Mouse (Mus musculus): ENCODE data around the gene 6030408B16Rik.

The 6030408B16Rik gene

GRCm38 (mm10) chr15:101267053-101268032 lies 25.7 kb upstream of the 6030408B16Rik start:
- no peak for DNase-seq (ENCODE audit: low spot score)

DNA sequence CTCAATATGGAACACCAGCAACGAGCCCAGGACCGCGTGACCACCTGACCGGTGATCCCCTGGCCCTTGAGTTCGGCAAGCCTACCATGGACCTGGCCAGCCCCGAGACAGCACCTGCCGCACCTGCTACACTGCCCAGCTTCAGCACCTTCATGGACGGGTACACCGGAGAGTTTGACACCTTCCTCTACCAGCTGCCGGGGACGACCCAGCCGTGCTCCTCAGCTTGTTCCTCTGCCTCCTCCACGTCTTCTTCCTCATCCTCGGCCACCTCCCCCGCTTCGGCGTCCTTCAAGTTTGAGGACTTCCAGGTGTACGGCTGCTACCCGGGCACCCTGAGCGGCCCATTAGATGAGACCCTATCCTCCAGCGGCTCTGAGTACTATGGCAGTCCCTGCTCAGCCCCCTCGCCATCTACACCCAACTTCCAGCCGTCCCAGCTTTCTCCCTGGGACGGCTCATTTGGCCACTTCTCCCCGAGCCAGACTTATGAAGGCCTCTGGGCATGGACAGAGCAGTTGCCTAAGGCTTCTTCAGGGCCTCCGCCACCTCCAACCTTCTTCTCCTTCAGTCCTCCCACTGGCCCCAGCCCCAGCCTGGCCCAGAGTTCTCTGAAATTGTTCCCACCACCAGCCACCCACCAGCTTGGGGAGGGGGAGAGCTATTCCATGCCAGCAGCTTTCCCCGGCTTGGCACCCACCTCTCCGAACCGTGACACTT lies 22.8 kb upstream of the 6030408B16Rik start:
- DNase-seq (ENCODE audit: low spot score) = no peak

DNA sequence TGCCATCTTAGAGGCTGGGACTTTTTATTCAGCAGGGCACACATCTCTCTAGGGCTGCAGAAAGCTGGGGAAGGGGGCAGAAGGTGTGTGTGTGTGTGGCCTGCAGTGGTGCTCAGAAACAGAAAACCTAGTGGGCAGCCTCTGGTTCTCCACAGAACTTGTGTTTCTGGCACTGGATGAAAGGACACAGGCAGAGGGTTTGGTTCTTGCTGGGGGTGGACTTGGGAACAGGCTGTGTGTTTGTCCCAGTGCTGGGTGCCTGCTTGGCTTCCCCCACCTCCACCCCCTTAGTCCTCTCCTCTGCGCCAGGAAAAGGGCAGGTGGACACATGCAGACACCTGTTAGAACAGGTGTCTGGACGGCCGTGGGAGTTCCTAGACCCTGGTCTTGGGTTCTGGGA lies 21.9 kb upstream of the 6030408B16Rik start:
- DNase-seq (ENCODE audit: low spot score) = no peak

DNA sequence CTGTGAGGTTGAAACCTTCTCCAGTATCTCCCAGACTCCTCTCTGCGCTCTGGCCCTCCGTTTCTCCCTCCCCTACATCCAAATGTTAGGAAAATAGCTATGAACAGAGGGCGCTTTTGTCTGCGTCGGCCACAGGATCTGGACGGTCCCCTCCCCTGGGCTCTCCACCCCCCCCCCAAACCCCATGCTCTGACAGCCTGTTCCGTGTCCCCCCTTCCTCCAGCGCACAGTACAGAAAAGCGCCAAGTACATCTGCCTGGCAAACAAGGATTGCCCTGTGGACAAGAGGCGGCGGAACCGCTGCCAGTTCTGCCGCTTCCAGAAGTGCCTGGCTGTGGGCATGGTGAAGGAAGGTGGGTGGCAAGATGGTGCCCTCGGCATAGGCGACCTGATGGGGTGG lies 21.5 kb upstream of the 6030408B16Rik start:
- DNase-seq (ENCODE audit: low spot score) = no peak

DNA sequence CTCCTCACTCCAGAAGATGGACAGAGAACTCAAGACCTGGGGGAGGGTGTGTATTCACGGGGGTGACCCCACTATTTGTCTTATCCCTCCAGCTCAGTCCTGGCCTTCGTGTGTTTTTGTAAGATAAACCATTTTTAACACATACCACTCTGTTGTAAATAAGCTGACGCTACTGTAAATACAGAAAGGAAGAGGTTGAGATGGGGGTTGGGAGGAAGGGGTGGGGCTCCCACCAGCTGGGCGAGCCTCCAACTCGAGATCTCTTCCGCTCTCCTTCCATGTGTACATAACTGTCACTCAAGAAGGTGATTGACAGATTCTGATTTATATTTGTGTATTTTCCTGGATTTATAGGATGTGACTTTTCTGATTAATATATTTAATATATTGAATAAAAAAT lies 18.6 kb upstream of the 6030408B16Rik start:
- no peak for DNase-seq (ENCODE audit: low spot score)

- peak; percentile 39 for DNase-seq (ENCODE audit: low spot score)
Observed at GRCm38 (mm10) chr15:101277351-101277899, 15.6 kb upstream of the 6030408B16Rik start.

- no peak for DNase-seq (ENCODE audit: low spot score)
Observed at GRCm38 (mm10) chr15:101278589-101278988, 14.4 kb upstream of the 6030408B16Rik start.

DNA sequence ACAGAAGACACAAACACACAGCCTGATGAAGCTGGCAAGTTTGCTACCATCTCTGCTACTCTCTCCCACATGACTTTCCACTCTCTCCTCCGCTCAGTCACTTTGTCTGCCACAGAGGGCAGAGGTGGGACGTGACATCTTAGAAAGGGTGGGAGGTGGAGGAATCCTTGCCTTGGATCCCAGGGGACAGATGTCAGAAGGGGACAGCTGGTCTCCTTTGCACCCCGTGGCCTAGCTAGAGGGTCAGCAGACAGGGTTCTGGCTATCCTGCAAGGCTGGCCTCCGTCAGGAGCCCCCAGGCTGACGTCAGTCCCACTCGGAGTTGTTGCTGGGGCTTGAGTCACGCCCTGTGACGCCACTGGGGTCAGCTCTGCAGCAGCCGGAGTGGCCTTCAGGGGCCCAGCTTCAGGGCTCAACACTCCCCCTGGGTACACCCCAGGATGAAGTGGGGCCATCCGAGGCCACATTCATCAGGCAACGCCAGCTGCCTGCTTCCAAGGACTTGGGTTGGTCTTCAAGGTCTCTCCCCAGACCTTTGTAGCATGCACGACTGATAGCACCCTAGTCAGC lies 13.5 kb upstream of the 6030408B16Rik start:
- no peak for DNase-seq (ENCODE audit: low spot score)

DNA sequence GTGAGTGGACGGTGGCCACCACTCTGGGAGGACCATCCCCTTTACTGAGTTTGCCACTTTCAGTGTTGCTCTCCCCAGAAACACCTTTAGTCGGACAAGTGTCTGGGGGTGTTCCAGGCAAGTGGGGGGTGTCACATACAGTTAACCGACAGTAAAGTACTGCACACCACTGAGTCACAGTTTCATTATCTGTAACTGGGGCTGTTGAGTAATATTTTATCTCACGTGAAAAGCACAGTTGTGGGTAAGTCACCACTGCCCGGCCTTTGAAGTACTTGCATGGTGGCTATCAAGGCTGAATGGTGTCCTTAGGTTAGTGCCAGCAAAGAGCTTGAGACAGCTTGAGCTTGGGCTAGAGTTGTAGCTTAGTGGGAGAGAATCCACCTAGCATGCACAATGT lies 10.5 kb upstream of the 6030408B16Rik start:
- no peak for DNase-seq (ENCODE audit: low spot score)

DNA sequence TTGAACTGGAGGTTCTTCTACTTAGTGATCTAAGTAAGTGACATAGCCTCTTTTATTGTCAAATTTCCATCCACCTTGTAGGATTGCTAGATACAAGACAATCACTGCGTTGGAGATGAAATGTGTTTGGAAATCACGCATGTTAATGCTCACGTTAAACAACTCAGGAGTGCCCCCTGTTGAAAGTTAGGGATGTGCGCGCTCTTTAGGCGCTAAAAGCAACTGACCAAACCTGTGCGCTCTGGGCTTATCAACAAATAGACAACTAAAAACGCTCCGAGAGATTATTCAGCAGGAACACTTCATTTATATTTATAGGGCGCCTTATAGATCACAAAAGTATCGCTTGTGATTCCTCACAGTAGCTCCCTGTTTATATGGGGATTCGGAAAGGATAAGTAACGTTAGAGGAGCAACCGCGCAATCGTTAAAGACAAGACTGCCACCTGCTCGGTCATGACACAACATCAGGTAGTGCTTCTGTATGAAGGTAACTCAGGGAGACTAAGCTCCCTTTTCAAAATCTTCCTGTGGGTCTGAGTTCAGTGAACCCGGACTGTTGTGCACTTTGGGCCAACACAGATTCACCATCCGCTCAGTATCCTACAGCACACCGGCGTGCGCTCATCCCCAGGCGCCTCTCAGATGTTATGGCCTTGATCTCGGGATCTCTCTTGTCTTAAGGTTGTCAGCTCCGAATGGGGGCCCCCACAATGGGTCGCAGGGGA lies 9.7 kb upstream of the 6030408B16Rik start:
- DNase-seq (ENCODE audit: low spot score) = peak; percentile 84

- peak; percentile 94 for DNase-seq (ENCODE audit: low spot score)
Observed at GRCm38 (mm10) chr15:101283911-101284750, 8.9 kb upstream of the 6030408B16Rik start, which contains the start of gene Atg101. Gene Atg101, plus strand, starts transcription at chr15:101284272.

DNA sequence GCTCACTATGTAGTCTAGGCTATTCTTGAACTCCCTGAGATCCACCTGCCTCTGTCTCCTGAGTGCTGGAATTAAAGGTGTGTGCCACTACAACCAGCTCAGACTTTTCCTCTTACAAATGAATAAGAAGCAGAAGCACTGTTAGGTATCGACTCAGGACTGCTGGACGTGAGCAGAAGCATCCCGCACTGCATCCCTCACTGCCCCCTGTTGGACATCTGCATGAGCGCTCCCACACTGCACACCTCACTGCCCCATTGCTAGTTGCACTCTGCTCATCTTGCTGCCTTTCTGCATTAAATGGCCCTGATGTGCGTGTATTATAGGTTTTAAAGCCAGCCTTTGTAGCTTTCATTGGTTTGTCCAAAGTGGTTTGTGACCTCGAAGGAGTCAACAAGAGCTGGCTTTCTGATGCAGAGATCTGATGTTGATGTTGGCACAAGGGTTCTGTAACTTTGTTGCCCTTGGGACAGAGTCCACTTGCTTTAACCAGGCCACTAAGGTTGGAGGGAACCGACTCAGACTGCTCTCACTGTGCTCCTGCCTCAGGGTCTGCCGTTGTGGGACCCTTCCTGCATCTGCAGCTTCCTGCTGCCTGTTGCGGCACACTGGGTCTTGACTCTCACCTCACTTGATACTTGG lies 6.8 kb upstream of the 6030408B16Rik start:
- no peak for DNase-seq (ENCODE audit: low spot score)

DNA sequence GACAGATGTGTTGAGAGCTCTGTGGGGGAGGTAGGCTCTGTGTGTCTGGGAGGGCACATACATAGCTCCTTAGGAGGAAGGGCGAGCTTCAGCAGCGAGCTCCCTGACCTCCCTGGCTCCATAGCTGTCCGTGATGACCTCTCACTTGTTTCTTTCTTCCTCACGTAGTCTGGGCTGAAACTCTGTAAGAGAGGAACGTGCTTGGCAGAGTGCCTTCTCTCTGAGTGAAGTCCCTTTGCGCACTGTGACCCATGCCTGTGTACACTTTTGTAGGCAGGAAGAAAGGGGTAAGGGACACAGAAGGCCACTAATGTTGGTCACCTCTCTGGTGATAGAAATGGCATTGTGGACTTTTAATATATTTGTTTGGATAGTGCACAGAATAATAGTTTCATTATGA lies 5.7 kb upstream of the 6030408B16Rik start:
- DNase-seq (ENCODE audit: low spot score) = no peak

- DNase-seq (ENCODE audit: low spot score) = no peak
Observed at GRCm38 (mm10) chr15:101290354-101290753, 2.7 kb upstream of the 6030408B16Rik start.

GRCm38 (mm10) chr15:101292012-101292411 lies 1.0 kb upstream of the 6030408B16Rik start:
- no peak for DNase-seq (ENCODE audit: low spot score)

- DNase-seq (ENCODE audit: low spot score) = no peak
Observed at GRCm38 (mm10) chr15:101294028-101294894, 1.2 kb downstream of the 6030408B16Rik start.

DNA sequence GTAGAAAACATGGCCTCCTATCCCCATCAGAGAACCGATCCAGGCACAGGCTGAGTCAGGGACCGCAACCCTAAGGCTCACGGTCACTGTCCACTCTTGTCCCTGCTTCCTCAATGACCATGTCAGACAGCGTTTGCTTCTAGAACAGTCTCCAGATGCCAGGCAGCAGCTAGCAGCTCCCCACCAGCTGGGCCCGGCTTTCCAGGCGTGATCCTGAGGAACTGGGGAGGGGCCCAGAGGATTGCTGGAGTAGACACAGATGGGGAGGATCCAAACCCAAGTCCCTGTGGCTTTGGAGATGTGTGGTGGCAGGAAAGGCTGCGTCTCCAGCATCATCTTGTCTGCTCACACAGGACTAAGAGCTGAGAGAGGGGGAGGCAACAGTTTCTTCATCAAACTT lies 2.1 kb downstream of the 6030408B16Rik start:
- DNase-seq (ENCODE audit: low spot score) = no peak

GRCm38 (mm10) chr15:101295616-101296015 lies 2.6 kb downstream of the 6030408B16Rik start:
- DNase-seq (ENCODE audit: low spot score) = no peak

- DNase-seq (ENCODE audit: low spot score) = no peak
Observed at GRCm38 (mm10) chr15:101296091-101296490, 3.1 kb downstream of the 6030408B16Rik start.
